Mouse (Mus musculus) left cerebral cortex, adult 2 months (tissue): ENCODE data around the gene Ranbp10. TPM values are rescaled to one million over a fixed set of nuclear protein-coding genes. Genes with fewer than 3 reads are reported as not detected.
A peak's percentile ranks its signal among the peaks of the same experiment; 100 is the strongest.

Experiments
- DNase-seq, 2 experiments: peaks; one replicate each; pipeline ENCODE4 v3.0.0; 2021 to 2022; ENCODE audit warnings: low spot score in 2 of 2, mixed read lengths in 1 of 2; ENCODE audit errors: extremely low spot score in 1 of 2
- H3K27ac ChIP-seq: fragments of 200-600 bp; 2 replicates; pipeline ENCODE4 v1.8.1; 2022
- H3K4me3 ChIP-seq: fragments of 200-600 bp; 2 replicates; pipeline ENCODE4 v1.8.1; 2022
- CTCF ChIP-seq: fragments of 200-600 bp; IDR thresholded peaks from 2 replicates; pipeline ENCODE4 v1.8.1; 2022; ENCODE audit warnings: antibody characterized with exemption, mild to moderate bottlenecking, moderate library complexity
- intact Hi-C: fragments of 180-260 bp; cut with DNase I; formaldehyde crosslinking; loops from one replicate; pipeline ENCODE4 v1.15.1; 2025
- total RNA-seq, 2 experiments: library from RNA; stranded (reverse); gene quantifications; 2 replicates each; pipeline ENCODE4 v1.2.3; 2021

Ranbp10 gene
- total RNA-seq, 2 experiments from 2014 or later, result 23.7 to 25.2 TPM

GRCm38 (mm10) chr8:105774498-105774897 lies 52.7 kb downstream of the Ranbp10 start:
- no peak overlapping the region for H3K4me3 ChIP-seq
- peak overlapping the region; percentile 55 for H3K27ac ChIP-seq
- no peak for TF ChIP-seq CTCF
- intact Hi-C loops, result no loop called here
- peak in 1 of 2 experiments; percentile 42 for DNase-seq

- no peak for DNase-seq
- intact Hi-C loops, result no loop called here
- Histone ChIP-seq H3K4me3 (no peak overlapping the region), H3K27ac (no peak overlapping the region)
- no peak for TF ChIP-seq CTCF
These were observed 53.7 kb downstream of the Ranbp10 start for GRCm38 (mm10) chr8:105773441-105773861.

- intact Hi-C loops, result no loop called here
- no peak overlapping the region for H3K4me3 ChIP-seq
- no peak for DNase-seq
- no peak overlapping the region for H3K27ac ChIP-seq
- TF ChIP-seq CTCF, result no peak
These were observed 55.6 kb downstream of the Ranbp10 start for GRCm38 (mm10) chr8:105771398-105772175.

- Histone ChIP-seq H3K27ac (no peak overlapping the region), H3K4me3 (no peak overlapping the region)
- no peak for DNase-seq
- intact Hi-C loops, result no loop called here
- peak; percentile 73 for TF ChIP-seq CTCF
These were observed 56.5 kb downstream of the Ranbp10 start for GRCm38 (mm10) chr8:105770609-105771008.

- TF ChIP-seq CTCF, result no peak
- Histone ChIP-seq H3K4me3 (no peak overlapping the region), H3K27ac (no peak overlapping the region)
- intact Hi-C loops, result no loop called here
- DNase-seq, result no peak
These were observed 58.5 kb downstream of the Ranbp10 start for GRCm38 (mm10) chr8:105768485-105769257.

GRCm38 (mm10) chr8:105758277-105759108 lies 68.7 kb downstream of the Ranbp10 start, which contains the start of gene Gfod2:
Gene Gfod2, minus strand, starts transcription at chr8:105758664.
- intact Hi-C loops, result loop anchor here (2.0 kb wide), 1 partner anchor 68 kb away; the partner anchor contains the start of genes Ranbp10 and Tsnaxip1
- TF ChIP-seq CTCF, result no peak

GRCm38 (mm10) chr8:105757796-105758276 lies 69.3 kb downstream of the Ranbp10 start:
- TF ChIP-seq CTCF, result no peak
- DNase-seq, result no peak
- Histone ChIP-seq H3K4me3 (peak overlapping the region; percentile 69), H3K27ac (peak overlapping the region; percentile 82)
- intact Hi-C loops, result loop anchor here (2.0 kb wide), 1 partner anchor 69 kb away; the partner anchor contains the start of genes Ranbp10 and Tsnaxip1

More at GRCm38 (mm10) chr8:105758277-105759108, 68.7 kb downstream of the Ranbp10 start, which contains the start of gene Gfod2:
- Histone ChIP-seq H3K4me3 (peak within 1 kb of the TSS; percentile 69), H3K27ac (peak within 1 kb of the TSS; percentile 82)
- DNase-seq, result peak; percentile 97 to 98

DNA sequence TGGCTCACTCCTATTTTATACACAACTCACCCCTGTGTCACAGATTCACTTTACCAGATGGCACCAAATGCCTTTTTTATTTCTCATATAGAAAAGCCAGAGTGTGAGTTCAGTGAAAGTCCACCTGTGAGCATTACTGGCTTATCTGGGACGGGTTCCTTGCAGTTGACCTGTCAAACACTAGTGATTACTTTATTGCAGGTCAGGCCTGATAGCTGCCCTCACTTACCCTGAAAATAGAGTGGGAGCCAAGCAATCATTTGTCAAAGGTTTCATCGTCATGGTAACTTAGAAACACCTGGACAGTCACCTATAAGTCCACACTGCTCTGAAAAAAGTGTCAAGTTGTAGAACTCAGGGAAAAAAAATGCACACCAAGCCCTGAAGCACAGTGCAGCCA lies 72.5 kb downstream of the Ranbp10 start:
- no peak overlapping the region for H3K4me3 ChIP-seq
- DNase-seq, result no peak
- intact Hi-C loops, result no loop called here
- TF ChIP-seq CTCF, result no peak
- H3K27ac ChIP-seq, result no peak overlapping the region

DNA sequence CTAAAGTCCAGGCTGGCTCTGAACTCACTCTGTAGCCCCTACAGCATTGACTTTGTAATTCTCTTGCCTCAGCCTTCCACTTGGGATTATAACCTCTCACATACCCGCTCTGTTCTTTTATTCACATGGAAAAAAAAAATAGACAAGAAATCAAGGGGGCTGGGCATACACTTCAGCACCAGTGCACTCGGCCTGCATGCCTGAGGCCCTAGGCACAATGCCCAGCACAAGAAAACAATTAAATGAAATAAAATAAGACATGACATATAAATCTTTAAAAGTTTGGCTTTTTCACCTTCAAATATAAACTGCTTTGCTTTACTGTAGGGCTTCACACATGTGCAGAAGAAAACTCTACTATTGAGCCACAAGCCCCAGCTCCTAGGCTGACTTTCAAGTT lies 73.2 kb downstream of the Ranbp10 start:
- DNase-seq, result no peak
- intact Hi-C loops, result no loop called here
- no peak overlapping the region for H3K4me3 ChIP-seq
- no peak for TF ChIP-seq CTCF
- H3K27ac ChIP-seq, result no peak overlapping the region

- intact Hi-C loops, result no loop called here
- no peak overlapping the region for H3K4me3 ChIP-seq
- peak; percentile 28 to 38 for DNase-seq
- no peak for TF ChIP-seq CTCF
- no peak overlapping the region for H3K27ac ChIP-seq
These were observed 76.5 kb downstream of the Ranbp10 start for GRCm38 (mm10) chr8:105750606-105751005.

DNA sequence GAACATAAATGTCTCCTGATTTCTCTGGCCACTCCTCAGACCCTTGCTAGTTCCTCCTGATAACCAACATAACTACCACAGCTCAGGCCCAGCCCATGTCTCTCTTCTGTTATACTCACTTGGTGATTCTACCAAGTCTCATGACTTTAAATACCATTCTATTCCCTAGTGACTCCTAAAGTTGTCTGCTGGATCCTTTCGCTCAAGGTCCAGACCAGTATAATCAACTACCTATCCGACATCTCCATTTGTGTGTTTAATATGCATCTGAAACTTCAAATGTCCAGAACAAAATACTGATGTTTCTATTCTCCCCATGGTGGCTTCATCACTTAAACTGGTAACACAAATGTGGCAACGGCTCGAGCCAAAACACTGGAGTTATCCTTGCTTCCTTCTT lies 83.8 kb downstream of the Ranbp10 start:
- H3K4me3 ChIP-seq, result no peak overlapping the region
- H3K27ac ChIP-seq, result no peak overlapping the region
- intact Hi-C loops, result no loop called here
- DNase-seq, result no peak
- TF ChIP-seq CTCF, result no peak
